Mouse (Mus musculus) E14TG2a.4 (cell line): Measurements from ENCODE around the gene Cox5a.

Source experiments
- H3K27me3 ChIP-seq: 2 replicates; pipeline ENCODE4 v1.6.1; 2014; ENCODE audit warnings: low read length, control low read depth; ENCODE audit not compliant: insufficient read depth
- H3K36me3 ChIP-seq: 2 replicates; pipeline ENCODE4 v1.6.1; 2014; ENCODE audit warnings: low read length, control low read depth; ENCODE audit not compliant: insufficient read depth
- H3K4me1 ChIP-seq: replicated peaks from 2 replicates; pipeline ENCODE4 v1.6.1; 2014; ENCODE audit warnings: low read depth, low read length, control low read depth
- H3K4me3 ChIP-seq: replicated peaks from 2 replicates; pipeline ENCODE4 v1.5.1; 2014; ENCODE audit warnings: mild to moderate bottlenecking, low read length
- H3K9me3 ChIP-seq: 2 replicates; pipeline ENCODE4 v1.6.1; 2014; ENCODE audit warnings: low read length, control low read depth
- CTCF ChIP-seq: conservative IDR thresholded peaks from 2 replicates; pipeline ENCODE4 v1.5.1; 2014; ENCODE audit warnings: low read length
- NANOG ChIP-seq: IDR thresholded peaks from 2 replicates; pipeline ENCODE4 v1.6.1; 2014; ENCODE audit warnings: borderline replicate concordance, low read length, mixed read lengths
- POU5F1 ChIP-seq: IDR thresholded peaks from 2 replicates; pipeline ENCODE4 v1.6.1; 2014; ENCODE audit warnings: low read length, borderline replicate concordance

Cox5a gene

GRCm38 (mm10) chr9:57550126-57550862 is 29.2 kb downstream of the Cox5a start:
- H3K4me3 ChIP-seq: no peak overlapping the region

GRCm38 (mm10) chr9:57552139-57552887 is 31.2 kb downstream of the Cox5a start, which contains the start of gene Mpi:
TSS of gene Mpi (minus strand) at chr9:57552763.
- H3K9me3 ChIP-seq: peaks cover 24% of the 10 kb centered on the region
- H3K4me1 ChIP-seq: peaks cover 67% of the 10 kb centered on the region
- peaks cover 40% of the 10 kb centered on the region for H3K36me3 ChIP-seq
- H3K4me3 ChIP-seq: peak within 1 kb of the TSS; percentile 82
- no peak for TF ChIP-seq CTCF
- TF ChIP-seq NANOG: no peak
- TF ChIP-seq POU5F1: no peak
- H3K27me3 ChIP-seq: no peaks in the 10 kb centered on the region

More at GRCm38 (mm10) chr9:57550126-57550862, 29.2 kb downstream of the Cox5a start:
- Histone ChIP-seq H3K4me1 (peaks cover 70% of the 10 kb centered on the region), H3K27me3 (no peaks in the 10 kb centered on the region), H3K36me3 (peaks cover 60% of the 10 kb centered on the region), H3K9me3 (peaks cover 24% of the 10 kb centered on the region)
- no peak for TF ChIP-seq POU5F1
- no peak for TF ChIP-seq NANOG
- no peak for TF ChIP-seq CTCF

- Histone ChIP-seq H3K36me3 (peaks cover 32% of the 10 kb centered on the region), H3K9me3 (peaks cover 24% of the 10 kb centered on the region), H3K4me3 (no peak overlapping the region), H3K4me1 (peaks cover 59% of the 10 kb centered on the region), H3K27me3 (no peaks in the 10 kb centered on the region)
- TF ChIP-seq POU5F1: no peak
- TF ChIP-seq CTCF: no peak
- TF ChIP-seq NANOG: no peak
Measured at GRCm38 (mm10) chr9:57553119-57553518, 32.0 kb downstream of the Cox5a start.

- Histone ChIP-seq H3K9me3 (peaks cover 24% of the 10 kb centered on the region), H3K27me3 (peaks cover 9% of the 10 kb centered on the region), H3K36me3 (peaks cover 16% of the 10 kb centered on the region), H3K4me3 (no peak overlapping the region), H3K4me1 (peaks cover 43% of the 10 kb centered on the region)
- TF ChIP-seq CTCF: no peak
- TF ChIP-seq NANOG: peak; percentile 95
Measured at GRCm38 (mm10) chr9:57554753-57555152, 33.7 kb downstream of the Cox5a start.

- TF ChIP-seq POU5F1: no peak
- no peak for TF ChIP-seq NANOG
- no peak for TF ChIP-seq CTCF
- Histone ChIP-seq H3K27me3 (peaks cover 9% of the 10 kb centered on the region), H3K9me3 (peaks cover under 1% of the 10 kb centered on the region; the same call in 1 of the 2 replicates), H3K4me1 (peaks cover 48% of the 10 kb centered on the region), H3K4me3 (no peak overlapping the region), H3K36me3 (no peaks in the 10 kb centered on the region)
Measured at GRCm38 (mm10) chr9:57557215-57557614, 36.1 kb downstream of the Cox5a start.

- no peaks in the 10 kb centered on the region for H3K9me3 ChIP-seq
- H3K4me1 ChIP-seq: peaks cover 51% of the 10 kb centered on the region
- H3K27me3 ChIP-seq: peaks cover 9% of the 10 kb centered on the region
- H3K36me3 ChIP-seq: no peaks in the 10 kb centered on the region
- no peak for TF ChIP-seq CTCF
- H3K4me3 ChIP-seq: no peak overlapping the region
Measured at GRCm38 (mm10) chr9:57558625-57559024, 37.6 kb downstream of the Cox5a start.

GRCm38 (mm10) chr9:57559568-57559967 is 38.5 kb downstream of the Cox5a start:
- Histone ChIP-seq H3K4me1 (peaks cover 42% of the 10 kb centered on the region), H3K4me3 (no peak overlapping the region), H3K36me3 (no peaks in the 10 kb centered on the region), H3K27me3 (peaks cover 9% of the 10 kb centered on the region), H3K9me3 (no peaks in the 10 kb centered on the region)
- TF ChIP-seq NANOG (no peak), CTCF (no peak), POU5F1 (no peak)

- H3K36me3 ChIP-seq: 0 out of 2 replicates have a peak, but pooled peaks cover 4% of the 10 kb centered on the region
- peaks cover 40% of the 10 kb centered on the region for H3K4me1 ChIP-seq
- H3K9me3 ChIP-seq: no peaks in the 10 kb centered on the region
- H3K27me3 ChIP-seq: peaks cover 9% of the 10 kb centered on the region
- peak overlapping the region; percentile 88 for H3K4me3 ChIP-seq
- TF ChIP-seq POU5F1 (no peak), NANOG (no peak), CTCF (no peak)
Measured at GRCm38 (mm10) chr9:57560263-57560662, 39.2 kb downstream of the Cox5a start.
